Mouse (Mus musculus) MEL (cell line): Measurements from ENCODE around the gene Selenow. TPM values are rescaled to one million over a fixed set of nuclear protein-coding genes. Genes with fewer than 3 reads are reported as not detected.
"Not testable (repeated sequence)": the region's sequence is repeated elsewhere in the genome, so short reads cannot be mapped to it uniquely, and the experiment has no call there.

ENCODE experiments used
- DNase-seq: peaks from one replicate; pipeline ENCODE4 v3.0.0; 2011; ENCODE audit warnings: low read depth, low spot score
- H3K27ac ChIP-seq: 2 replicates; pipeline ENCODE4 v1.5.1; 2012; ENCODE audit warnings: low read depth, mild to moderate bottlenecking, control low read depth, low read length, moderate library complexity; ENCODE audit not compliant: control insufficient read depth
- H3K27me3 ChIP-seq, 2 experiments: fragments of 150-350 bp in 1 of 2; sonication (generic) in 1 of 2; 2 replicates each; pipeline ENCODE4 v1.6.1; 2012; ENCODE audit warnings: low read length in 2 of 2, mild to moderate bottlenecking in 2 of 2, improper control_type of control experiment in 1 of 2, moderate library complexity in 1 of 2; ENCODE audit not compliant: insufficient read depth in 2 of 2, control insufficient read depth in 1 of 2
- H3K36me3 ChIP-seq, 2 experiments: 2 replicates each; pipeline ENCODE4 v1.6.1; 2012 to 2014; ENCODE audit warnings: low read length in 2 of 2, improper control_type of control experiment in 1 of 2, inconsistent platforms in 1 of 2, mild to moderate bottlenecking in 1 of 2; ENCODE audit not compliant: insufficient read depth in 2 of 2, control insufficient read depth in 1 of 2
- H3K4me1 ChIP-seq, 2 experiments: fragments of 150-350 bp in 1 of 2; sonication (generic) in 1 of 2; 2 replicates each; pipeline ENCODE4 v1.6.1; 2012; ENCODE audit warnings: low read length in 2 of 2, improper control_type of control experiment in 1 of 2, mild to moderate bottlenecking in 1 of 2; ENCODE audit not compliant: insufficient read depth in 2 of 2, control insufficient read depth in 1 of 2
- H3K4me3 ChIP-seq, 2 experiments: fragments of 150-350 bp in 1 of 2; sonication (generic) in 1 of 2; 2 replicates each; pipeline ENCODE4 v1.5.1; 2012; ENCODE audit warnings: low read depth in 2 of 2, low read length in 2 of 2, mild to moderate bottlenecking in 2 of 2, moderate library complexity in 2 of 2, control low read depth in 1 of 2, improper control_type of control experiment in 1 of 2; ENCODE audit not compliant: control insufficient read depth in 1 of 2, insufficient read depth in 1 of 2
- H3K79me2 ChIP-seq: 2 replicates; pipeline ENCODE4 v1.6.1; 2012; ENCODE audit warnings: mild to moderate bottlenecking, low read length, moderate library complexity; ENCODE audit not compliant: control insufficient read depth, poor library complexity, insufficient read depth
- H3K9ac ChIP-seq: 2 replicates; pipeline ENCODE4 v1.6.1; 2012; ENCODE audit warnings: low read depth, mild to moderate bottlenecking, control low read depth, low read length, moderate library complexity; ENCODE audit not compliant: control insufficient read depth, poor library complexity, severe bottlenecking
- H3K9me3 ChIP-seq: fragments of 150-350 bp; sonication (generic); replicated peaks from 2 replicates; pipeline ENCODE4 v1.6.1; 2012; ENCODE audit warnings: mild to moderate bottlenecking, low read length, improper control_type of control experiment, moderate library complexity; ENCODE audit not compliant: insufficient read depth
- ELF1 ChIP-seq: IDR thresholded peaks from 2 replicates; pipeline ENCODE4 v1.6.1; 2014; ENCODE audit warnings: low read depth, mild to moderate bottlenecking, inconsistent platforms, low read length, improper control_type of control experiment, moderate library complexity
- HCFC1 ChIP-seq: IDR thresholded peaks from 2 replicates; pipeline ENCODE4 v1.6.1; 2012; ENCODE audit warnings: low read depth, mild to moderate bottlenecking, inconsistent platforms, low read length, improper control_type of control experiment, moderate library complexity
- MAFK ChIP-seq: IDR thresholded peaks from 2 replicates; pipeline ENCODE4 v1.6.1; 2011; ENCODE audit warnings: low read depth, mild to moderate bottlenecking, low read length, improper control_type of control experiment, borderline replicate concordance
- MAX ChIP-seq: IDR thresholded peaks from 2 replicates; pipeline ENCODE4 v1.6.1; 2011; ENCODE audit warnings: low read length, improper control_type of control experiment
- MAZ ChIP-seq: IDR thresholded peaks from 2 replicates; pipeline ENCODE4 v1.6.1; 2012; ENCODE audit warnings: low read depth, mild to moderate bottlenecking, inconsistent platforms, low read length, improper control_type of control experiment
- POLR2A ChIP-seq, 2 experiments: IDR thresholded peaks; 2 replicates each; pipeline ENCODE4 v1.6.1; 2011 to 2012; ENCODE audit warnings: low read length in 2 of 2, mild to moderate bottlenecking in 2 of 2, control low read depth in 1 of 2, improper control_type of control experiment in 1 of 2, low read depth in 1 of 2, moderate library complexity in 1 of 2; ENCODE audit not compliant: control insufficient read depth in 1 of 2, insufficient read depth in 1 of 2, poor library complexity in 1 of 2
- POLR2AphosphoS2 ChIP-seq: IDR thresholded peaks from 2 replicates; pipeline ENCODE4 v1.6.1; 2011; ENCODE audit warnings: low read length, improper control_type of control experiment
- SIN3A ChIP-seq: IDR thresholded peaks from 2 replicates; pipeline ENCODE4 v1.6.1; 2012; ENCODE audit warnings: low read length, improper control_type of control experiment, inconsistent platforms
- TAL1 ChIP-seq: IDR thresholded peaks from 2 replicates; pipeline ENCODE4 v1.6.1; 2012; ENCODE audit warnings: mild to moderate bottlenecking, inconsistent platforms, low read length, moderate library complexity, mixed read lengths
- UBTF ChIP-seq: IDR thresholded peaks from 2 replicates; pipeline ENCODE4 v1.6.1; 2012; ENCODE audit warnings: low read depth, mild to moderate bottlenecking, inconsistent platforms, low read length, improper control_type of control experiment, moderate library complexity, borderline replicate concordance; ENCODE audit not compliant: insufficient read depth
- USF1 ChIP-seq: IDR thresholded peaks from 2 replicates; pipeline ENCODE4 v1.6.1; 2014; ENCODE audit warnings: low read depth, mild to moderate bottlenecking, inconsistent platforms, low read length, improper control_type of control experiment, moderate library complexity
- ZKSCAN1 ChIP-seq: IDR thresholded peaks from 2 replicates; pipeline ENCODE4 v1.6.1; 2012; ENCODE audit warnings: low read depth, mild to moderate bottlenecking, inconsistent platforms, low read length, improper control_type of control experiment, moderate library complexity
- ZNF384 ChIP-seq: IDR thresholded peaks from 2 replicates; pipeline ENCODE4 v1.6.1; 2012; ENCODE audit warnings: low read depth, mild to moderate bottlenecking, inconsistent platforms, low read length, improper control_type of control experiment
- polyA plus RNA-seq, 2 experiments: library from polyadenylated mRNA; stranded (reverse) in 1 of 2; unstranded in 1 of 2; fragments of >175 nt in 1 of 2; fragments of >200 nt in 1 of 2; gene quantifications; 2 replicates each; pipeline versions ENCODE4 v1.2.1 to v1.2.4; 2012; ENCODE audit warnings: low replicate concordance in 2 of 2, low read depth in 1 of 2; ENCODE audit not compliant: insufficient read length in 2 of 2, insufficient read depth in 1 of 2, missing spikeins in 1 of 2
- total RNA-seq: library from RNA; depleted of rRNA; stranded (reverse); fragments of 300-350 nt; gene quantifications from 2 replicates; pipeline ENCODE4 v1.2.3, GENCODE M21; 2012

The Selenow gene
- total and polyA plus RNA-seq, 3 experiments: 13.1 to 71.2 TPM; not detected in 1

GRCm38 (mm10) chr7:15916134-15916723 is 6.0 kb downstream of the Selenow start:
- DNase-seq: no peak
- Histone ChIP-seq H3K4me1 (peaks cover 0 to 6% of the 10 kb centered on the region in 2 experiments; a peak in 3 of 4 replicates), H3K9ac (no peak overlapping the region)
- TF ChIP-seq POLR2AphosphoS2 (peak; percentile 44), UBTF (no peak)
- TF ChIP-seq, all 39 proteins: peak for 1
- Histone ChIP-seq H3K27ac (no peak overlapping the region), H3K27me3 (no peaks in the 10 kb centered on the region), H3K9me3 (no peaks in the 10 kb centered on the region), H3K79me2 (peaks cover 11% of the 10 kb centered on the region), H3K4me3 (no peak overlapping the region), H3K36me3 (peaks cover 0 to 4% of the 10 kb centered on the region in 2 experiments; a peak in 2 of 4 replicates)

GRCm38 (mm10) chr7:15915695-15916094 is 6.5 kb downstream of the Selenow start:
- H3K36me3 ChIP-seq, H3K27ac ChIP-seq, H3K4me1 ChIP-seq, H3K9ac ChIP-seq, H3K27me3 ChIP-seq, DNase-seq, H3K4me3 ChIP-seq, H3K9me3 ChIP-seq, H3K79me2 ChIP-seq: not testable (repeated sequence)
- TF ChIP-seq POLR2AphosphoS2: peak; percentile 25; the same call in 1 of the 2 replicates

- H3K27me3 ChIP-seq: no peaks in the 10 kb centered on the region
- no peaks in the 10 kb centered on the region for H3K9me3 ChIP-seq
- H3K9ac ChIP-seq: no peak overlapping the region
- H3K79me2 ChIP-seq: no peaks in the 10 kb centered on the region
- no peak for TF ChIP-seq ZNF384
- TF ChIP-seq ZKSCAN1: no peak
- no peak for TF ChIP-seq MAX
- TF ChIP-seq HCFC1: no peak
- TF ChIP-seq POLR2AphosphoS2: no peak
- TF ChIP-seq MAZ: no peak
- TF ChIP-seq ELF1: no peak
- no peak for TF ChIP-seq TAL1
- no peak for TF ChIP-seq SIN3A
- TF ChIP-seq USF1: no peak
- no peak for TF ChIP-seq MAFK
- TF ChIP-seq POLR2A (IDR thresholded peaks at IDR 0.05; ENCODE audit: control insufficient read depth in 1 of 2, insufficient read depth in 1 of 2, low read depth in 1 of 2, low read length in 2 of 2, poor library complexity in 1 of 2): no peak
- DNase-seq: no peak
- H3K4me1 ChIP-seq: no peaks in the 10 kb centered on the region
- no peaks in the 10 kb centered on the region for H3K36me3 ChIP-seq
- no peak overlapping the region for H3K4me3 ChIP-seq
- no peak overlapping the region for H3K27ac ChIP-seq
Observed at GRCm38 (mm10) chr7:15914751-15915150, 7.5 kb downstream of the Selenow start.
